Mouse (Mus musculus) cerebellum, postnatal 10 days (tissue): ENCODE measurements around the gene B130006D01Rik.
"Not testable (repeated sequence)": the region's sequence is repeated elsewhere in the genome, so short reads cannot be mapped to it uniquely, and the experiment has no call there.

Experiments
- DNase-seq, 2 experiments: peaks; one replicate each; pipeline ENCODE4 v3.0.0; 2021; ENCODE audit warnings: mixed read lengths in 2 of 2

Gene B130006D01Rik

GRCm38 (mm10) chr11:95713811-95714241, 9.6 kb upstream of the B130006D01Rik start:
- DNase-seq, result peak; percentile 27 to 32

GRCm38 (mm10) chr11:95714411-95714810, 9.0 kb upstream of the B130006D01Rik start:
- DNase-seq, result peak in 1 of 2 experiments; percentile 19

- peak; percentile 9 to 11 for DNase-seq
Measured at GRCm38 (mm10) chr11:95716136-95716535, 7.3 kb upstream of the B130006D01Rik start.

- DNase-seq, result peak; percentile 32 to 49
Measured at GRCm38 (mm10) chr11:95719356-95719755, 4.0 kb upstream of the B130006D01Rik start.

GRCm38 (mm10) chr11:95724466-95724865, 1.1 kb downstream of the B130006D01Rik start:
- no peak for DNase-seq

GRCm38 (mm10) chr11:95726156-95726555, 2.8 kb downstream of the B130006D01Rik start:
- DNase-seq, result no peak

GRCm38 (mm10) chr11:95727947-95728346, 4.6 kb downstream of the B130006D01Rik start:
- no peak for DNase-seq

GRCm38 (mm10) chr11:95728916-95729907, 5.8 kb downstream of the B130006D01Rik start:
- no peak for DNase-seq

- no peak for DNase-seq
Measured at GRCm38 (mm10) chr11:95734485-95734884, 11.1 kb downstream of the B130006D01Rik start.

GRCm38 (mm10) chr11:95737811-95738210, 14.4 kb downstream of the B130006D01Rik start:
- peak; percentile 31 to 47 for DNase-seq

- no peak for DNase-seq
Measured at GRCm38 (mm10) chr11:95744521-95744920, 21.1 kb downstream of the B130006D01Rik start.

GRCm38 (mm10) chr11:95746821-95747220, 23.4 kb downstream of the B130006D01Rik start:
- DNase-seq, result peak; percentile 70 to 71

GRCm38 (mm10) chr11:95748331-95748730, 24.9 kb downstream of the B130006D01Rik start:
- DNase-seq, result no peak

- DNase-seq, result no peak
Measured at GRCm38 (mm10) chr11:95749619-95750018, 26.2 kb downstream of the B130006D01Rik start.

- DNase-seq, result peak; percentile 90 to 96
Measured at GRCm38 (mm10) chr11:95750995-95751394, 27.6 kb downstream of the B130006D01Rik start.

- not testable (repeated sequence) for DNase-seq
Measured at GRCm38 (mm10) chr11:95755137-95755536, 31.8 kb downstream of the B130006D01Rik start.

GRCm38 (mm10) chr11:95760521-95760920, 37.1 kb downstream of the B130006D01Rik start:
- no peak for DNase-seq

GRCm38 (mm10) chr11:95762996-95763395, 39.6 kb downstream of the B130006D01Rik start:
- DNase-seq, result no peak

GRCm38 (mm10) chr11:95764806-95765205, 41.4 kb downstream of the B130006D01Rik start:
- no peak for DNase-seq

GRCm38 (mm10) chr11:95765334-95765733, 41.9 kb downstream of the B130006D01Rik start:
- no peak for DNase-seq

GRCm38 (mm10) chr11:95768244-95768643, 44.9 kb downstream of the B130006D01Rik start:
- no peak for DNase-seq

GRCm38 (mm10) chr11:95769208-95769607, 45.8 kb downstream of the B130006D01Rik start:
- DNase-seq, result no peak

GRCm38 (mm10) chr11:95770720-95771364, 47.5 kb downstream of the B130006D01Rik start:
- DNase-seq, result peak; percentile 60 to 72
